Mouse (Mus musculus): ENCODE results near the gene Ttc30a2. TPM values are rescaled to one million over a fixed set of nuclear protein-coding genes. Genes with fewer than 3 reads are reported as not detected.
A peak's percentile ranks its signal among the peaks of the same experiment; 100 is the strongest.
"Not testable (repeated sequence)": the region's sequence is repeated elsewhere in the genome, so short reads cannot be mapped to it uniquely, and the experiment has no call there.

The Ttc30a2 gene
- polyA plus RNA-seq, 1 experiment from 2014 or later: 0.60 TPM

DNA sequence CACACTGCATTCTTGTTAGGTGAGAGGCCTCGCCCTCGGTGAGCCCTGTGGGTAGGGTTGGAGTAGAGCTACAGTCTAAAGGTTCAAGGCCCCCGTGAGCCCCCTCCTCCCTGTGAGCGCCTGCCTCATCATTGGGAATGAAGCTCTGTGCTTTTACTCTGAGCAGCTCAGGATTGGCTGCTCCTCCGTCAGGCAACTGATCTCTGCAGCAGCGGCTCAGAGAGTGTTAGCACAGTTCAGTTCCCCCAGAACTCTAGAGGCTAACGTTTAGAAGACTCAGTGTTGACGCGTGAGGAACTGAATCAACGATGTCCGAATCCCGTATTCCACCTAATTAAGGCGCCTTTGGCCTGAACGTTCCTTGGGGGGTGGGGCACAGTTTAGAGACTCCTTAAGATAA, 22.3 kb downstream of the Ttc30a2 start:
- Histone ChIP-seq H3K27me3 (ENCODE audit: control insufficient read depth, insufficient read depth, low read length) (no peaks in the 10 kb centered on the region), H3K36me3 (ENCODE audit: control insufficient read depth, insufficient read depth, low read length) (no peaks in the 10 kb centered on the region), H3K4me2 (ENCODE audit: low read depth, severe bottlenecking) (no peak overlapping the region), H3K9ac (ENCODE audit: low read length) (no peak overlapping the region), H3K27ac (replicated peaks; ENCODE audit: low read depth, low read length) (no peak overlapping the region), H3K4me1 (ENCODE audit: control insufficient read depth, insufficient read depth, low read length) (peaks cover 27% of the 10 kb centered on the region), H3K4me3 (ENCODE audit: low read depth, low read length) (no peak overlapping the region), H3K9me3 (ENCODE audit: control insufficient read depth, low read length) (no peaks in the 10 kb centered on the region)
- ATAC-seq (ENCODE audit: insufficient number of reproducible peaks, low FRiP score, low TSS enrichment, low read depth): no peak
- 52% methylated on average over 14 of the region's 14 CpGs for WGBS
- DNase-seq (ENCODE audit: low spot score): no peak

DNA sequence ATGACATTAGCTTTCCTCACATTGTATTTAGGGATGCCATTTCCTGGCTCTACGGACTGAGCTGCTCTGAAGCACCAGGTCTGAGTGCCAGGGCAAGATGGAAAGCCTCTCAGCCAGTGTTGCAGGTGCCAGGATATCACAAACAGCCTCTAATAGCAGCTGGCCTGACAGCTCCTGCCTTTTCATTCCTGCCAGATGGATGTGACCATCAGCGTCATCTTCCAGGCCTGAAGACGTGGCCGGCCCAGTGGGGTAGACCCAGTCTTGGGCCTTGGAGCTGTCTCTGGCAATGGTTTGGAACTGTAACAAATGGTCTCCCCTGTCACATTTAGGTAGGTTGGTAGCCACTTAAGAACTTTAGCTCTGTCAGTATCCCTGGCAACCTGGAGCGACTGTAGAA, 24.6 kb downstream of the Ttc30a2 start:
- no peak overlapping the region for H3K9ac ChIP-seq (ENCODE audit: low read length)
- no peak for DNase-seq (ENCODE audit: low spot score)
- H3K4me3 ChIP-seq (ENCODE audit: low read depth, low read length): no peak overlapping the region
- H3K27me3 ChIP-seq (ENCODE audit: control insufficient read depth, insufficient read depth, low read length): no peaks in the 10 kb centered on the region
- H3K36me3 ChIP-seq (ENCODE audit: control insufficient read depth, insufficient read depth, low read length): no peaks in the 10 kb centered on the region
- H3K4me2 ChIP-seq (ENCODE audit: low read depth, severe bottlenecking): no peak overlapping the region
- peaks cover 9% of the 10 kb centered on the region for H3K4me1 ChIP-seq (ENCODE audit: control insufficient read depth, insufficient read depth, low read length)
- no peak for ATAC-seq (ENCODE audit: insufficient number of reproducible peaks, low FRiP score, low TSS enrichment, low read depth)
- no peak overlapping the region for H3K27ac ChIP-seq (replicated peaks; ENCODE audit: low read depth, low read length)
- H3K9me3 ChIP-seq (ENCODE audit: control insufficient read depth, low read length): no peaks in the 10 kb centered on the region
- WGBS: 92% methylated on average over 5 of the region's 5 CpGs

DNA sequence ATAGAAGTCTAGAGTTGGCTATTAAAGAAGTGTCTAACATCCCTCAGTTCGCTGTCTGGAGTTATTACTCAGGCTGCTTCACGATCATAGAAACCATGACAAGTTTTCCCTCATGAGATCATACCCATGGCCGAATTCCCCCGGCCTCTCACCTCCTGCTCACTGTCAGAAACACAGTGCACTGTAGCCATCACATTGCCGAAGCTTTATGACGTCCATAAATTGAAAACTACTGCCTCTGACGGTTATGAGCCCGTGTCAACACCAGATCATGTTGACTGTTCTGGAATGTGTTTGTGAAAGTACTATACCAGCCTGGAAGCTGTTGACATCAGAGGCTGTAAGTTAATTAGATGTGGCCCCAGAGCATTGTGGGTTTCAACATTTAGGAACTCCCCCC, 27.3 kb downstream of the Ttc30a2 start:
- ATAC-seq (ENCODE audit: insufficient number of reproducible peaks, low FRiP score, low TSS enrichment, low read depth): no peak; the same call in 1 of the 2 replicates

DNA sequence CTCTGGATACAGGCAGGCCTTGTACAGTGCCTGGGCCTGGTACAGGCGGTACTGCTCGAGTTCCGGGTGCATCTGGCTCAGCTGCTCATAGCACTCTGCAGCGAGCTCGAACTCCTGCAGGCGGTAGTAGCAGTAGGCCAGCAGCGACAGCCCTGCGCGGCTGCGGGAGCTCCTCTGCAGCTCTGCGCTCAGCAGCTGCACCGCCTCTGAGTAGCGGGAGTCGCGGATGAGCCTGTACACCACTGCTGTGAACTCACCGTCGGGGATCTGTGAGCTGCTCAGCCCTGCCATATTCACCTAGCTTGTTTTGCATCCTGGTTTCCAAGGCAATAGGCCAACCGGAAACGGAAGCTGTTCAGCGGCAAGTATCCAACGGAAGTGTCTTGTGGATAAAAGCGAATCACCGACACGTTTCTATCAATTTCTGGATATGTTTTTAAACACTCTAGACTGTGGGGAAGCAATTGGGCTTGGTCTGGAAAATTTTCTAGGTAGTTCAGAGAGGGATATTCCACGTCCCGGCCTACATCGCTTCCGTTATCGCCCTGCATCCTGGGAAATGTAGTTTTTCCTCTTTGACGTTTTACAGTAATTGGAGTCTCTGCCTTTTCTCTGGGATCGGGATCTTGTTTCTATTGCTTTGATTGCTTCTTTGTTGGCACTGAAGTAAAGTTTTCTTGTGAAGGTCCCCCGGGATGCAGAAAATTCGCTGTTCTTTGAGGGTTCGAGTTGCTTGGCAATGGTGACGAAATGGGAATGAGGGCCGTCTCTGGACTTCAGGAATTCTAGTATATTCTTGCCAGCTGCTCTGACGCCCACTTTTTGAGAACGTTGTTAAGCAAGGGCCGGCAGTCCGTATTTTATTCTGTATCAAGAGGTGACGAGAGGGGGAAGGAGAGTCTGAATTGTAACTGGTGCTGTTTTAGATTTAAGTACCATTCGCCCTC, 39.6 kb downstream of the Ttc30a2 start, which contains the start of gene Ttc30b:
TSS of gene Ttc30b (minus strand) at position 469 of the 947 bp plus-strand sequence.
- Histone ChIP-seq H3K4me3 (ENCODE audit: low read depth, low read length) (peak within 1 kb of the TSS; percentile 49), H3K4me2 (ENCODE audit: low read depth, severe bottlenecking) (peak within 1 kb of the TSS; percentile 58), H3K9me3 (ENCODE audit: control insufficient read depth, low read length) (no peaks in the 10 kb centered on the region), H3K27ac (replicated peaks; ENCODE audit: low read depth, low read length) (peak within 1 kb of the TSS; percentile 32), H3K9ac (ENCODE audit: low read length) (peak within 1 kb of the TSS; percentile 60), H3K36me3 (ENCODE audit: control insufficient read depth, insufficient read depth, low read length) (no peaks in the 10 kb centered on the region), H3K4me1 (ENCODE audit: control insufficient read depth, insufficient read depth, low read length) (no peaks in the 10 kb centered on the region), H3K27me3 (ENCODE audit: control insufficient read depth, insufficient read depth, low read length) (no peaks in the 10 kb centered on the region)
- peak; percentile 77 for ATAC-seq (ENCODE audit: insufficient number of reproducible peaks, low FRiP score, low TSS enrichment, low read depth)
- 5% methylated on average over 35 of the region's 42 CpGs for WGBS
- peak; percentile 85 for DNase-seq (ENCODE audit: low spot score)

More for the DNA sequence above, 27.3 kb downstream of the Ttc30a2 start:
- Histone ChIP-seq H3K9ac (ENCODE audit: low read length) (no peak overlapping the region), H3K27me3 (ENCODE audit: control insufficient read depth, insufficient read depth, low read length) (no peaks in the 10 kb centered on the region), H3K36me3 (ENCODE audit: control insufficient read depth, insufficient read depth, low read length) (no peaks in the 10 kb centered on the region), H3K4me1 (ENCODE audit: control insufficient read depth, insufficient read depth, low read length) (peaks cover 2% of the 10 kb centered on the region), H3K4me3 (ENCODE audit: low read depth, low read length) (no peak overlapping the region), H3K27ac (replicated peaks; ENCODE audit: low read depth, low read length) (0 out of 2 replicates have a peak overlapping the region, but pooled peaks have one; percentile 10), H3K4me2 (ENCODE audit: low read depth, severe bottlenecking) (no peak overlapping the region), H3K9me3 (ENCODE audit: control insufficient read depth, low read length) (no peaks in the 10 kb centered on the region)
- WGBS: 59% methylated on average over 8 of the region's 8 CpGs
- DNase-seq (ENCODE audit: low spot score): peak; percentile 52

DNA sequence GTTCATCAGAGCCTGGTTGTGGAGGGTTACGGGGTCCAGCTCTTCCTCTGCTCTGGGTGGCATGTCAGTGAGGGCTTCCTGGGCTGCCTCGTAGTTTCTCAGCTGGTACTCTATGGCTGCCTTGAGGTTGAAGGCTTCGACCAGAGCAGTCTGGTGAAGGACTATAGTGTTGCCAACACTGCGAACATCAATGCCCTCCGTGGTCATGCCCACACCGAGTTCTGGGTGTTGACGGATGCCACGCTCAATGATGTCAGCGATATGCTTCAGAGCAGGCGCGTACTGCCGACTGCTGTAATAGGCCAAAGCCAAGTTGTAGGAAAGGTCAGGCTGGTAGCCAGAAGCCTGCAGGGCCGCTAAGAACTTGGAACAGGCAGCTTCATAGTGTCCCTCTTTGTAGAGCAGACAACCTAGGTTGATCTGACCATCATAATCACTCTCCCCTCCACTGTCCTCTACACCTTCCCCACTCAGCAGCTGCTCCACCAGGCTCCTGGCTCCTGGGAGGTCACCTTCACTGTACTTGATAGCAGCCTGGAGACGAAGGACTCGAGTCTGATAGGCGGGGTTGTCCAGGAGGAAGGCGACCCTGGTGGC, 40.4 kb downstream of the Ttc30a2 start:
- 68% methylated on average over 15 of the region's 17 CpGs for WGBS
- H3K9me3 ChIP-seq (ENCODE audit: control insufficient read depth, low read length); H3K27ac ChIP-seq (replicated peaks; ENCODE audit: low read depth, low read length); H3K27me3 ChIP-seq (ENCODE audit: control insufficient read depth, insufficient read depth, low read length); H3K36me3 ChIP-seq (ENCODE audit: control insufficient read depth, insufficient read depth, low read length); DNase-seq (ENCODE audit: low spot score); H3K4me1 ChIP-seq (ENCODE audit: control insufficient read depth, insufficient read depth, low read length): not testable (repeated sequence)
- H3K9ac ChIP-seq (ENCODE audit: low read length): peak overlapping the region; percentile 60
- peak; percentile 56; the same call in 1 of the 2 replicates for ATAC-seq (ENCODE audit: insufficient number of reproducible peaks, low FRiP score, low TSS enrichment, low read depth)
- H3K4me3 ChIP-seq (ENCODE audit: low read depth, low read length): peak overlapping the region; percentile 49; the same call in 1 of the 2 replicates
- peak overlapping the region; percentile 58 for H3K4me2 ChIP-seq (ENCODE audit: low read depth, severe bottlenecking)

DNA sequence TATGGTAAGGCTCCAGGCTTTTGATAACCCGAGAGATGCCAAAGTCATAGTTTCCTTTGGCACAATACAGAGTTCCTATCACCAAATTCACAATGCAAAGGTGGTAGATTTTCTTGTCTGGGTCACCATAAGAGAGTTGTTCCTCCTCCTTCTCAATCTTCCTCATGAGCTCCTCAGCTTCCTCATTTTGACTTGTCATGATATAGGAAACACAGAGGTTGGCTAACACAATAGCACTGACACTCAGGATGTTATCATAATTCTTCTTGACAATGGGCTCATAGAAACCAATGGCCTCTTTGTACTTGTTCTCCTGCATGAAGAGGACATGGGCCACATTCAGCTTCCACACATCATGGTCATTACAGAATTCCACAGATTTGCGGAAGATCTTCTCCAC, 41.3 kb downstream of the Ttc30a2 start:
- not testable (repeated sequence) for H3K4me3 ChIP-seq (ENCODE audit: low read depth, low read length); H3K9ac ChIP-seq (ENCODE audit: low read length); H3K4me2 ChIP-seq (ENCODE audit: low read depth, severe bottlenecking); H3K4me1 ChIP-seq (ENCODE audit: control insufficient read depth, insufficient read depth, low read length); ATAC-seq (ENCODE audit: insufficient number of reproducible peaks, low FRiP score, low TSS enrichment, low read depth); H3K36me3 ChIP-seq (ENCODE audit: control insufficient read depth, insufficient read depth, low read length); H3K27ac ChIP-seq (replicated peaks; ENCODE audit: low read depth, low read length); DNase-seq (ENCODE audit: low spot score); H3K9me3 ChIP-seq (ENCODE audit: control insufficient read depth, low read length); H3K27me3 ChIP-seq (ENCODE audit: control insufficient read depth, insufficient read depth, low read length)
- 90% methylated on average over 2 of the region's 2 CpGs for WGBS

DNA sequence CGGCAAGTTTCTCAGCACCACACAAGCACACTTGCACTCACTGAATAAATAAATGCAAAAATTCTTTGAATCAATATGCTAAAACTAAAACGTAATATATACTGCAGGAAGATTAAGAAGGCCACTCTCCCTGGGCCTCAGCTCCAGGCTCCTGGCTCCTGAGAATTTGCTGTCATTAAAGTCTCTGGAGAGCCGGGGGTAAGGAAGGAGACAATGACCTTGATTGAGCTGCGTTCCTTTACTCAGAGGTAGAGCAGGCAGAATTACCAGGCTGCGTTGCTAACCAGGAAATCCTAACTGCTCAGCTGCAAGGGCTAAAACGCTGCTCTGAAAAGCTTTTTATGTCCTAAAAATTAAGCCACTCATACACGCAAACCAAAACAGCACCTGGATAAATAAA, 44.4 kb downstream of the Ttc30a2 start:
- WGBS: 40% methylated on average over 7 of the region's 7 CpGs

DNA sequence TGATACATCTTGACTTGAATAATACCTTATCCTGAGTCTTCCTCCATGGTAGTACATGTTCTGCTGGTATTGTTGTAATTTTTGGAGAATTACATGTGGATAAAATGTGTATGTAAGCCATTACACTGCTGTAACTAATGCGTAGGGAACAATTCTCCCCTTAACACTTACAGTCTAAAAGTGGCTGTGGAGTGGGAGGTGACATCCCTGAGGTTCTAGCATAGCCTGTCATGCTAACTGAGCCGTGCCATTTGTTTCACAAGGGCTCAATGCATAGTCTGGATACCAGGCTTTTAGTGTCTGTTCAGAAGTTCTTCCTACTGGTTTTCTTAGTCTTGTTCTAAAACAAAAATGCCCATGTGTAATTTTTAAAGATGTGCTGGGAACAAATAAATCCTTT, 47.0 kb downstream of the Ttc30a2 start:
- no peaks in the 10 kb centered on the region for H3K27me3 ChIP-seq (ENCODE audit: control insufficient read depth, insufficient read depth, low read length)
- H3K27ac ChIP-seq (replicated peaks; ENCODE audit: low read depth, low read length): no peak overlapping the region
- no peak overlapping the region for H3K4me3 ChIP-seq (ENCODE audit: low read depth, low read length)
- H3K4me1 ChIP-seq (ENCODE audit: control insufficient read depth, insufficient read depth, low read length): peaks cover 6% of the 10 kb centered on the region
- no peak overlapping the region for H3K4me2 ChIP-seq (ENCODE audit: low read depth, severe bottlenecking)
- no peak overlapping the region for H3K9ac ChIP-seq (ENCODE audit: low read length)
- no peaks in the 10 kb centered on the region for H3K9me3 ChIP-seq (ENCODE audit: control insufficient read depth, low read length)
- WGBS: 87% methylated on average over 2 of the region's 2 CpGs
- H3K36me3 ChIP-seq (ENCODE audit: control insufficient read depth, insufficient read depth, low read length): peaks cover 2% of the 10 kb centered on the region; the same call in 1 of the 2 replicates
- DNase-seq (ENCODE audit: low spot score): no peak
- ATAC-seq (ENCODE audit: insufficient number of reproducible peaks, low FRiP score, low TSS enrichment, low read depth): no peak

More for the DNA sequence above, 44.4 kb downstream of the Ttc30a2 start:
- Histone ChIP-seq H3K9ac (ENCODE audit: low read length) (no peak overlapping the region), H3K9me3 (ENCODE audit: control insufficient read depth, low read length) (no peaks in the 10 kb centered on the region), H3K27me3 (ENCODE audit: control insufficient read depth, insufficient read depth, low read length) (no peaks in the 10 kb centered on the region), H3K4me3 (ENCODE audit: low read depth, low read length) (no peak overlapping the region), H3K36me3 (ENCODE audit: control insufficient read depth, insufficient read depth, low read length) (no peaks in the 10 kb centered on the region), H3K27ac (replicated peaks; ENCODE audit: low read depth, low read length) (peak overlapping the region; percentile 76; the same call in 1 of the 2 replicates), H3K4me1 (ENCODE audit: control insufficient read depth, insufficient read depth, low read length) (peaks cover 6% of the 10 kb centered on the region), H3K4me2 (ENCODE audit: low read depth, severe bottlenecking) (no peak overlapping the region)
- DNase-seq (ENCODE audit: low spot score): no peak
- no peak for ATAC-seq (ENCODE audit: insufficient number of reproducible peaks, low FRiP score, low TSS enrichment, low read depth)
